Mouse (Mus musculus) E14TG2a.4 (cell line): ENCODE measurements around the gene Zfp58.

Source experiments
- H3K27me3 ChIP-seq: 2 replicates; pipeline ENCODE4 v1.6.1; 2014; ENCODE audit warnings: low read length, control low read depth; ENCODE audit not compliant: insufficient read depth
- H3K36me3 ChIP-seq: 2 replicates; pipeline ENCODE4 v1.6.1; 2014; ENCODE audit warnings: low read length, control low read depth; ENCODE audit not compliant: insufficient read depth
- H3K4me1 ChIP-seq: replicated peaks from 2 replicates; pipeline ENCODE4 v1.6.1; 2014; ENCODE audit warnings: low read depth, low read length, control low read depth
- H3K4me3 ChIP-seq: replicated peaks from 2 replicates; pipeline ENCODE4 v1.5.1; 2014; ENCODE audit warnings: mild to moderate bottlenecking, low read length
- H3K9me3 ChIP-seq: 2 replicates; pipeline ENCODE4 v1.6.1; 2014; ENCODE audit warnings: low read length, control low read depth
- CTCF ChIP-seq: conservative IDR thresholded peaks from 2 replicates; pipeline ENCODE4 v1.5.1; 2014; ENCODE audit warnings: low read length
- NANOG ChIP-seq: IDR thresholded peaks from 2 replicates; pipeline ENCODE4 v1.6.1; 2014; ENCODE audit warnings: borderline replicate concordance, low read length, mixed read lengths
- POU5F1 ChIP-seq: IDR thresholded peaks from 2 replicates; pipeline ENCODE4 v1.6.1; 2014; ENCODE audit warnings: low read length, borderline replicate concordance

Zfp58 gene

GRCm38 (mm10) chr13:67500084-67500719 lies at the start of gene Zfp58:
Zfp58 (minus strand) TSS chr13:67500555.
- Histone ChIP-seq H3K36me3 (no peaks in the 10 kb centered on the region), H3K9me3 (no peaks in the 10 kb centered on the region), H3K27me3 (no peaks in the 10 kb centered on the region), H3K4me1 (peaks cover 12% of the 10 kb centered on the region), H3K4me3 (peak within 1 kb of the TSS; percentile 86)
- TF ChIP-seq NANOG (no peak), CTCF (no peak), POU5F1 (no peak)

- Histone ChIP-seq H3K4me3 (no peak overlapping the region), H3K4me1 (peaks cover 18% of the 10 kb centered on the region), H3K9me3 (no peaks in the 10 kb centered on the region), H3K36me3 (peaks cover 38% of the 10 kb centered on the region), H3K27me3 (no peaks in the 10 kb centered on the region)
- TF ChIP-seq NANOG (no peak), POU5F1 (no peak), CTCF (no peak)
Measured at GRCm38 (mm10) chr13:67545941-67546340, 45.6 kb upstream of the Zfp58 start.

GRCm38 (mm10) chr13:67527049-67527730 lies 26.8 kb upstream of the Zfp58 start:
- TF ChIP-seq POU5F1: no peak
- no peak for TF ChIP-seq CTCF
- no peak for TF ChIP-seq NANOG
- no peak overlapping the region for H3K4me3 ChIP-seq
- H3K4me1 ChIP-seq: peaks cover 46% of the 10 kb centered on the region
- no peaks in the 10 kb centered on the region for H3K36me3 ChIP-seq
- H3K27me3 ChIP-seq: no peaks in the 10 kb centered on the region
- no peaks in the 10 kb centered on the region for H3K9me3 ChIP-seq

GRCm38 (mm10) chr13:67525753-67526410 lies 25.5 kb upstream of the Zfp58 start, which contains the start of the genes Gm26965 and Zfp87:
Gm26965 (minus strand) TSS chr13:67526151.
Zfp87 (minus strand) TSS chr13:67526177.
- peaks cover 8% of the 10 kb centered on the region for H3K36me3 ChIP-seq
- TF ChIP-seq NANOG (no peak), CTCF (no peak), POU5F1 (no peak)
- no peaks in the 10 kb centered on the region for H3K9me3 ChIP-seq
- H3K27me3 ChIP-seq: no peaks in the 10 kb centered on the region
- peaks cover 58% of the 10 kb centered on the region for H3K4me1 ChIP-seq
- H3K4me3 ChIP-seq: peak within 1 kb of the TSS; percentile 96

GRCm38 (mm10) chr13:67500908-67501307 lies 553 bp upstream of the Zfp58 start:
- Histone ChIP-seq H3K4me3 (no peak overlapping the region), H3K4me1 (peaks cover 9% of the 10 kb centered on the region), H3K27me3 (no peaks in the 10 kb centered on the region), H3K9me3 (no peaks in the 10 kb centered on the region), H3K36me3 (no peaks in the 10 kb centered on the region)
- TF ChIP-seq POU5F1 (no peak), NANOG (no peak), CTCF (no peak)

GRCm38 (mm10) chr13:67495631-67496030 lies 4.7 kb downstream of the Zfp58 start:
- TF ChIP-seq POU5F1 (no peak), NANOG (no peak), CTCF (no peak)
- Histone ChIP-seq H3K36me3 (peaks cover 27% of the 10 kb centered on the region), H3K9me3 (no peaks in the 10 kb centered on the region), H3K27me3 (no peaks in the 10 kb centered on the region), H3K4me1 (peaks cover 12% of the 10 kb centered on the region), H3K4me3 (no peak overlapping the region)

- no peak for TF ChIP-seq CTCF
- no peak for TF ChIP-seq NANOG
- no peak for TF ChIP-seq POU5F1
- Histone ChIP-seq H3K4me1 (peaks cover 15% of the 10 kb centered on the region), H3K36me3 (peaks cover 15% of the 10 kb centered on the region), H3K9me3 (no peaks in the 10 kb centered on the region), H3K27me3 (no peaks in the 10 kb centered on the region), H3K4me3 (peak overlapping the region; percentile 88)
Measured at GRCm38 (mm10) chr13:67484424-67484811, 15.9 kb downstream of the Zfp58 start.
